Mouse (Mus musculus) heart, embryonic 15.5 days (tissue): Measurements from ENCODE around the gene Sstr2. TPM values are rescaled to one million over a fixed set of nuclear protein-coding genes. Genes with fewer than 3 reads are reported as not detected.

Experiments
- ATAC-seq: fragments of 200-750 bp; cut with Nextera tagmentation; replicated peaks from 2 replicates; pipeline ENCODE4 v1.8.0; 2017; ENCODE audit warnings: low read depth, moderate TSS enrichment; ENCODE audit not compliant: insufficient number of reproducible peaks, insufficient read depth, low FRiP score
- H3K27ac ChIP-seq: fragments of 300-500 bp; sonication (generic); 2 replicates; pipeline ENCODE4 v1.5.1; 2015; ENCODE audit warnings: mild to moderate bottlenecking, inconsistent platforms
- H3K27me3 ChIP-seq: fragments of 300-500 bp; sonication (generic); 2 replicates; pipeline ENCODE4 v1.6.1; 2015; ENCODE audit warnings: inconsistent platforms
- H3K36me3 ChIP-seq: fragments of 300-500 bp; sonication (generic); 2 replicates; pipeline ENCODE4 v1.6.1; 2015; ENCODE audit warnings: mild to moderate bottlenecking, inconsistent platforms
- H3K4me1 ChIP-seq: fragments of 300-500 bp; sonication (generic); replicated peaks from 2 replicates; pipeline ENCODE4 v1.6.1; 2015; ENCODE audit warnings: inconsistent platforms
- H3K4me2 ChIP-seq: fragments of 300-500 bp; sonication (generic); 2 replicates; pipeline ENCODE4 v1.6.1; 2015; ENCODE audit warnings: inconsistent platforms, mild to moderate bottlenecking, moderate library complexity
- H3K4me3 ChIP-seq: fragments of 300-500 bp; sonication (generic); 2 replicates; pipeline ENCODE4 v1.5.1; 2015; ENCODE audit warnings: mild to moderate bottlenecking, inconsistent platforms
- H3K9ac ChIP-seq: fragments of 300-500 bp; sonication (generic); 2 replicates; pipeline ENCODE4 v1.6.1; 2015; ENCODE audit warnings: mild to moderate bottlenecking, inconsistent platforms
- H3K9me3 ChIP-seq: fragments of 300-500 bp; sonication (generic); replicated peaks from 2 replicates; pipeline ENCODE4 v1.6.1; 2016; ENCODE audit warnings: inconsistent platforms
- WGBS: fragments of 180-500 bp; shearing (Covaris S2); methylation state at CpG from one replicate; pipeline ENCODE4 v1.1.7; 2015; ENCODE audit warnings: mixed read lengths; 5-methylcytosine and 5-hydroxymethylcytosine counted together
- polyA plus RNA-seq: library from polyadenylated mRNA; unstranded; fragments of >200 nt; fragmentation: Nextera tagmentation; extraction: Ambion mirVana; gene quantifications from 2 replicates; pipeline ENCODE4 v1.2.1, GENCODE M21; 2015

Sstr2 gene
- polyA plus RNA-seq, 1 experiment from 2014 or later = 0.24 TPM

- Histone ChIP-seq H3K36me3 (no peaks in the 10 kb centered on the region), H3K4me3 (no peak overlapping the region), H3K4me2 (no peak overlapping the region), H3K9me3 (no peaks in the 10 kb centered on the region), H3K9ac (no peak overlapping the region), H3K4me1 (peaks cover 19% of the 10 kb centered on the region), H3K27ac (no peak overlapping the region), H3K27me3 (peaks cover 47% of the 10 kb centered on the region)
- ATAC-seq = no peak
- 77% methylated on average over 4 of the region's 4 CpGs for WGBS
These were observed 2.9 kb downstream of the Sstr2 start for GRCm38 (mm10) chr11:113622028-113622427.

- H3K4me2 ChIP-seq = no peak overlapping the region
- H3K9ac ChIP-seq = no peak overlapping the region
- ATAC-seq = no peak
- H3K27me3 ChIP-seq = peaks cover 16% of the 10 kb centered on the region
- no peak overlapping the region for H3K4me3 ChIP-seq
- no peaks in the 10 kb centered on the region for H3K36me3 ChIP-seq
- no peaks in the 10 kb centered on the region for H3K9me3 ChIP-seq
- no peak overlapping the region for H3K27ac ChIP-seq
- WGBS = 91% methylated on average over 18 of the region's 18 CpGs
- H3K4me1 ChIP-seq = no peaks in the 10 kb centered on the region
These were observed 6.3 kb downstream of the Sstr2 start for GRCm38 (mm10) chr11:113625437-113625836.

- Histone ChIP-seq H3K9me3 (no peaks in the 10 kb centered on the region), H3K4me3 (no peak overlapping the region), H3K4me2 (no peak overlapping the region), H3K36me3 (no peaks in the 10 kb centered on the region), H3K27me3 (no peaks in the 10 kb centered on the region), H3K9ac (no peak overlapping the region), H3K27ac (no peak overlapping the region), H3K4me1 (no peaks in the 10 kb centered on the region)
- no peak for ATAC-seq
- 54% methylated on average over 4 of the region's 4 CpGs for WGBS
These were observed 8.6 kb downstream of the Sstr2 start for GRCm38 (mm10) chr11:113627785-113628184.

GRCm38 (mm10) chr11:113630642-113631041 is 11.5 kb downstream of the Sstr2 start:
- Histone ChIP-seq H3K36me3 (no peaks in the 10 kb centered on the region), H3K9ac (no peak overlapping the region), H3K9me3 (no peaks in the 10 kb centered on the region), H3K4me2 (no peak overlapping the region), H3K4me3 (no peak overlapping the region), H3K27ac (no peak overlapping the region), H3K27me3 (no peaks in the 10 kb centered on the region), H3K4me1 (no peaks in the 10 kb centered on the region)
- ATAC-seq = no peak
- WGBS = 58% methylated on average over 7 of the region's 7 CpGs

GRCm38 (mm10) chr11:113631302-113631701 is 12.2 kb downstream of the Sstr2 start:
- H3K27me3 ChIP-seq = no peaks in the 10 kb centered on the region
- no peak for ATAC-seq
- no peaks in the 10 kb centered on the region for H3K36me3 ChIP-seq
- no peak overlapping the region for H3K9ac ChIP-seq
- WGBS = 70% methylated on average over 8 of the region's 8 CpGs
- no peaks in the 10 kb centered on the region for H3K9me3 ChIP-seq
- no peak overlapping the region for H3K4me2 ChIP-seq
- H3K27ac ChIP-seq = no peak overlapping the region
- no peak overlapping the region for H3K4me3 ChIP-seq
- no peaks in the 10 kb centered on the region for H3K4me1 ChIP-seq

GRCm38 (mm10) chr11:113631862-113632261 is 12.7 kb downstream of the Sstr2 start:
- no peaks in the 10 kb centered on the region for H3K4me1 ChIP-seq
- H3K4me2 ChIP-seq = no peak overlapping the region
- H3K36me3 ChIP-seq = no peaks in the 10 kb centered on the region
- ATAC-seq = no peak
- H3K27ac ChIP-seq = no peak overlapping the region
- no peak overlapping the region for H3K4me3 ChIP-seq
- 69% methylated on average over 8 of the region's 8 CpGs for WGBS
- H3K9ac ChIP-seq = no peak overlapping the region
- H3K27me3 ChIP-seq = no peaks in the 10 kb centered on the region
- no peaks in the 10 kb centered on the region for H3K9me3 ChIP-seq

- H3K4me3 ChIP-seq = no peak overlapping the region
- no peak overlapping the region for H3K4me2 ChIP-seq
- H3K9ac ChIP-seq = no peak overlapping the region
- H3K9me3 ChIP-seq = no peaks in the 10 kb centered on the region
- H3K4me1 ChIP-seq = no peaks in the 10 kb centered on the region
- H3K27me3 ChIP-seq = no peaks in the 10 kb centered on the region
- no peak for ATAC-seq
- H3K36me3 ChIP-seq = no peaks in the 10 kb centered on the region
- no peak overlapping the region for H3K27ac ChIP-seq
- 68% methylated on average over 7 of the region's 7 CpGs for WGBS
These were observed 13.2 kb downstream of the Sstr2 start for GRCm38 (mm10) chr11:113632303-113632702.

- no peaks in the 10 kb centered on the region for H3K36me3 ChIP-seq
- no peak overlapping the region for H3K4me2 ChIP-seq
- no peak for ATAC-seq
- no peaks in the 10 kb centered on the region for H3K9me3 ChIP-seq
- H3K4me1 ChIP-seq = no peaks in the 10 kb centered on the region
- H3K27ac ChIP-seq = no peak overlapping the region
- no peak overlapping the region for H3K4me3 ChIP-seq
- H3K9ac ChIP-seq = no peak overlapping the region
- H3K27me3 ChIP-seq = no peaks in the 10 kb centered on the region
- 89% methylated on average over 5 of the region's 5 CpGs for WGBS
These were observed 14.3 kb downstream of the Sstr2 start for GRCm38 (mm10) chr11:113633398-113633797.

- Histone ChIP-seq H3K27me3 (no peaks in the 10 kb centered on the region), H3K27ac (no peak overlapping the region), H3K9me3 (no peaks in the 10 kb centered on the region), H3K4me1 (no peaks in the 10 kb centered on the region), H3K4me2 (no peak overlapping the region), H3K36me3 (no peaks in the 10 kb centered on the region), H3K4me3 (no peak overlapping the region), H3K9ac (no peak overlapping the region)
- 72% methylated on average over 10 of the region's 10 CpGs for WGBS
- no peak for ATAC-seq
These were observed 15.6 kb downstream of the Sstr2 start for GRCm38 (mm10) chr11:113634699-113635121.

- Histone ChIP-seq H3K4me2 (no peak overlapping the region), H3K4me3 (no peak overlapping the region)
- 86% methylated on average over 12 of the region's 12 CpGs for WGBS
These were observed 19.5 kb downstream of the Sstr2 start for GRCm38 (mm10) chr11:113638680-113639079.

GRCm38 (mm10) chr11:113645181-113645580 is 26.0 kb downstream of the Sstr2 start:
- peaks cover 6% of the 10 kb centered on the region for H3K4me1 ChIP-seq
- 87% methylated on average over 3 of the region's 3 CpGs for WGBS
- ATAC-seq = no peak

More at GRCm38 (mm10) chr11:113638680-113639079, 19.5 kb downstream of the Sstr2 start:
- Histone ChIP-seq H3K27me3 (no peaks in the 10 kb centered on the region), H3K36me3 (no peaks in the 10 kb centered on the region), H3K9ac (no peak overlapping the region), H3K27ac (no peak overlapping the region), H3K4me1 (no peaks in the 10 kb centered on the region), H3K9me3 (no peaks in the 10 kb centered on the region)
- no peak for ATAC-seq

GRCm38 (mm10) chr11:113648152-113648551 is 29.0 kb downstream of the Sstr2 start:
- no peak for ATAC-seq
- H3K4me3 ChIP-seq = no peak overlapping the region
- no peaks in the 10 kb centered on the region for H3K27me3 ChIP-seq
- H3K36me3 ChIP-seq = peaks cover 10% of the 10 kb centered on the region
- no peak overlapping the region for H3K9ac ChIP-seq
- WGBS = 5% methylated on average over 15 of the region's 15 CpGs
- H3K4me2 ChIP-seq = peak overlapping the region; percentile 31; the same call in 1 of the 2 replicates
- peaks cover 15% of the 10 kb centered on the region for H3K4me1 ChIP-seq
- H3K9me3 ChIP-seq = no peaks in the 10 kb centered on the region
- H3K27ac ChIP-seq = no peak overlapping the region

More at GRCm38 (mm10) chr11:113645181-113645580, 26.0 kb downstream of the Sstr2 start:
- no peak overlapping the region for H3K4me3 ChIP-seq
- no peaks in the 10 kb centered on the region for H3K36me3 ChIP-seq
- H3K9ac ChIP-seq = no peak overlapping the region
- H3K27ac ChIP-seq = no peak overlapping the region
- H3K9me3 ChIP-seq = no peaks in the 10 kb centered on the region
- no peak overlapping the region for H3K4me2 ChIP-seq
- H3K27me3 ChIP-seq = no peaks in the 10 kb centered on the region
